Mouse (Mus musculus) myocyte (in vitro differentiated cells): Measurements from ENCODE around the gene Tmem56. TPM values are rescaled to one million over a fixed set of nuclear protein-coding genes. Genes with fewer than 3 reads are reported as not detected.
A peak's percentile ranks its signal among the peaks of the same experiment; 100 is the strongest.

Experiments used
- H3K27me3 ChIP-seq: one replicate; pipeline ENCODE4 v1.6.1; 2011; ENCODE audit not compliant: control insufficient read depth, insufficient read depth, insufficient read length
- H3K36me3 ChIP-seq: one replicate; pipeline ENCODE4 v1.6.1; 2011; ENCODE audit not compliant: control insufficient read depth, insufficient read depth
- H3K4me2 ChIP-seq: one replicate; pipeline ENCODE4 v1.6.1; 2011; ENCODE audit warnings: low read depth, control low read depth
- H3K4me3 ChIP-seq: one replicate; pipeline ENCODE4 v1.5.1; 2011; ENCODE audit warnings: mild to moderate bottlenecking, control low read depth, moderate library complexity
- H3K79me2 ChIP-seq: one replicate; pipeline ENCODE4 v1.6.1; 2011; ENCODE audit not compliant: control insufficient read depth, insufficient read depth
- H3ac ChIP-seq: one replicate; pipeline ENCODE4 v1.6.1; 2011; ENCODE audit not compliant: control insufficient read depth, insufficient read length
- CEBPB ChIP-seq: IDR thresholded peaks from 2 replicates; pipeline ENCODE4 v1.6.1; 2011; ENCODE audit warnings: mild to moderate bottlenecking, moderate library complexity; ENCODE audit not compliant: poor library complexity, insufficient read depth, severe bottlenecking
- E2F4 ChIP-seq: IDR thresholded peaks from one replicate; pipeline ENCODE4 v1.6.1; 2011; ENCODE audit warnings: mild to moderate bottlenecking, control low read depth, moderate library complexity; ENCODE audit not compliant: insufficient read depth
- MAX ChIP-seq: IDR thresholded peaks from one replicate; pipeline ENCODE4 v1.6.1; 2011; ENCODE audit warnings: low read depth, mild to moderate bottlenecking, control low read depth
- MYOD1 ChIP-seq, 3 experiments: IDR thresholded peaks; one replicate each; pipeline ENCODE4 v1.6.1; 2011; ENCODE audit warnings: control low read depth in 2 of 3, low read depth in 2 of 3, mild to moderate bottlenecking in 2 of 3, moderate library complexity in 1 of 3; ENCODE audit not compliant: insufficient read length in 2 of 3, control insufficient read depth in 1 of 3
- MYOG ChIP-seq, 3 experiments: IDR thresholded peaks; one replicate each; pipeline ENCODE4 v1.6.1; 2011; ENCODE audit warnings: control low read depth in 2 of 3, low read depth in 2 of 3, mild to moderate bottlenecking in 2 of 3; ENCODE audit not compliant: insufficient read length in 2 of 3, control insufficient read depth in 1 of 3, insufficient read depth in 1 of 3
- POLR2A ChIP-seq: IDR thresholded peaks from one replicate; pipeline ENCODE4 v1.6.1; 2011; ENCODE audit warnings: low read depth, mild to moderate bottlenecking, control low read depth, moderate library complexity; ENCODE audit not compliant: insufficient read length
- POLR2AphosphoS2 ChIP-seq: IDR thresholded peaks from one replicate; pipeline ENCODE4 v1.6.1; 2011; ENCODE audit warnings: low read depth, control low read depth; ENCODE audit not compliant: insufficient read length
- REST ChIP-seq: IDR thresholded peaks from one replicate; pipeline ENCODE4 v1.6.1; 2011; ENCODE audit warnings: mild to moderate bottlenecking, control low read depth, moderate library complexity; ENCODE audit not compliant: insufficient read depth, insufficient read length
- SRF ChIP-seq: IDR thresholded peaks from one replicate; pipeline ENCODE4 v1.6.1; 2011; ENCODE audit warnings: low read depth; ENCODE audit not compliant: control insufficient read depth, insufficient read length
- TCF12 ChIP-seq: IDR thresholded peaks from one replicate; pipeline ENCODE4 v1.6.1; 2011; ENCODE audit warnings: mild to moderate bottlenecking, control low read depth; ENCODE audit not compliant: poor library complexity, insufficient read depth, severe bottlenecking
- TCF3 ChIP-seq: IDR thresholded peaks from one replicate; pipeline ENCODE4 v1.6.1; 2011; ENCODE audit warnings: low read depth, control low read depth; ENCODE audit not compliant: insufficient read length
- USF1 ChIP-seq: IDR thresholded peaks from one replicate; pipeline ENCODE4 v1.6.1; 2011; ENCODE audit warnings: low read depth, mild to moderate bottlenecking, control low read depth, moderate library complexity
- polyA plus RNA-seq: library from polyadenylated mRNA; unstranded; fragments of >200 nt; fragmentation: generic; extraction: Trizol; gene quantifications from one replicate; pipeline ENCODE4 v1.2.1, GENCODE M21; 2012; ENCODE audit warnings: missing spikeins

Gene Tmem56
- polyA plus RNA-seq, 1 experiment, result 0.13 TPM

DNA sequence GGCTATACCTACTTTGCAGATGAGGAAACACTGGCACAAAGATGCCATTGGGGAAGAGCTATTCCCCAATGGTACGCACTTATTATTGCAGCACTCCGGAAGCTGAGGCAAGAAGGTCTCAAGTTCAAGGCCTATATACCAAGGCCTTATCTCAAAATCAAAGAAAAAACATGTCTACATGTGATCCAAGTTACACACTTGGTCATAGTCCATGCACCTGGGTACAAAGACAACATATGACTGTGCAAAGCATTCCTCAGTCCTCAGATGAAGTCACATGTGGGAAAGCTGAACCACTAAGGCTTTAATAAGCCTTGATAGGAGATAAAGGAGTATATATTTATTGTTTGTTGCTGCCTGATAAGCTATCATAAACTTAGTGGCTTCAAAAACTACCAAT, 8.9 kb downstream of the Tmem56 start:
- Histone ChIP-seq H3K79me2 (no peaks in the 10 kb centered on the region), H3K4me3 (no peak overlapping the region), H3K27me3 (no peaks in the 10 kb centered on the region), H3ac (no peak overlapping the region), H3K4me2 (no peak overlapping the region), H3K36me3 (no peaks in the 10 kb centered on the region)
- TF ChIP-seq MAX (no peak), MYOD1 (IDR thresholded peaks at IDR 0.05; ENCODE audit: control insufficient read depth in 1 of 3, insufficient read length in 2 of 3, low read depth in 2 of 3) (no peak), USF1 (no peak), TCF12 (no peak), TCF3 (no peak), MYOG (IDR thresholded peaks at IDR 0.05; ENCODE audit: control insufficient read depth in 1 of 3, insufficient read depth in 1 of 3, insufficient read length in 2 of 3, low read depth in 2 of 3) (no peak), POLR2AphosphoS2 (no peak), CEBPB (no peak), REST (no peak), POLR2A (no peak), E2F4 (no peak), SRF (no peak)

DNA sequence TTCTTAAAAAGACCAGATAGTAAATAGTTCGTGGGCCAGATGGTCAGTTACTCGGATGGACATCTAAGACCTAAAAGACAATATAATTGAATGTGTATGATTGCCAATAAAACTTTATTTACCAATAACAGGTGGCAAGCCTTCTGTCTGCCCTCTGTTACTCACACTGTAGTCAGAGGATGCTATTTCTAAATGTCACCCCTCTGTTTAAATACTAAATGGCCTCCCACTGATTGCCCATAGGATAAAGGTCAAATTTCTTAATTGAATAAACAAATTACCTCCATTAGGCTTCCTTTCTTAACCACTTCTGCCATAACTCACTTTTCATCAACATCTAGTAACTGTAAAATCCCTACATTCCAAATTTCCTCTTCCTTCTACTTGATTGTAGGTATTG, 10.3 kb downstream of the Tmem56 start:
- Histone ChIP-seq H3K27me3 (no peaks in the 10 kb centered on the region), H3K4me2 (no peak overlapping the region), H3K79me2 (no peaks in the 10 kb centered on the region), H3K36me3 (no peaks in the 10 kb centered on the region), H3K4me3 (no peak overlapping the region), H3ac (no peak overlapping the region)
- TF ChIP-seq MAX (no peak), E2F4 (no peak), USF1 (no peak), POLR2A (no peak), TCF12 (no peak), POLR2AphosphoS2 (no peak), MYOG (IDR thresholded peaks at IDR 0.05; ENCODE audit: control insufficient read depth in 1 of 3, insufficient read depth in 1 of 3, insufficient read length in 2 of 3, low read depth in 2 of 3) (no peak), REST (no peak), CEBPB (no peak), TCF3 (no peak), MYOD1 (IDR thresholded peaks at IDR 0.05; ENCODE audit: control insufficient read depth in 1 of 3, insufficient read length in 2 of 3, low read depth in 2 of 3) (no peak)

DNA sequence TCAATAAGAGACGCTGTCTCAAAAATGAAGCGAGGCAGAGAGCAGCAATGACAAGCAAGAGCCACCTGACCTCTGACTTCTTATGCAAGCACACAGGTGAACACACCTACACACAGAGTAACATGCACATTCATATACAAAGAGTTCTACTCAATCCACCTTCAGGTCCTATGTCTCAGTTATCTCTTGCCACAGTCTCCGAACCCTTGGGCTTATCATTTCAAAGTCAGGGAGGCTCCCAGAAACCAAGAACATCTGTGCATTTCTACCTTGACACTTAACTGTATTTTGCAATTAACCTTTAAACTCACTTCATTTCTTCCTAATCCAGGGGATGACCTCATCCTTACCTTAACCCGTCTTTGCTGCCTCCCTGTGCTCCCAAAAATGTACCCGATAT, 15.6 kb downstream of the Tmem56 start:
- Histone ChIP-seq H3K4me2 (no peak overlapping the region), H3ac (no peak overlapping the region), H3K27me3 (peaks cover 16% of the 10 kb centered on the region), H3K79me2 (no peaks in the 10 kb centered on the region), H3K4me3 (no peak overlapping the region), H3K36me3 (no peaks in the 10 kb centered on the region)
- TF ChIP-seq USF1 (no peak), SRF (no peak), MAX (no peak), MYOD1 (IDR thresholded peaks at IDR 0.05; ENCODE audit: control insufficient read depth in 1 of 3, insufficient read length in 2 of 3, low read depth in 2 of 3) (no peak), E2F4 (no peak), MYOG (IDR thresholded peaks at IDR 0.05; ENCODE audit: control insufficient read depth in 1 of 3, insufficient read depth in 1 of 3, insufficient read length in 2 of 3, low read depth in 2 of 3) (no peak), POLR2A (no peak), TCF12 (no peak), CEBPB (no peak), REST (no peak), POLR2AphosphoS2 (no peak), TCF3 (no peak)

DNA sequence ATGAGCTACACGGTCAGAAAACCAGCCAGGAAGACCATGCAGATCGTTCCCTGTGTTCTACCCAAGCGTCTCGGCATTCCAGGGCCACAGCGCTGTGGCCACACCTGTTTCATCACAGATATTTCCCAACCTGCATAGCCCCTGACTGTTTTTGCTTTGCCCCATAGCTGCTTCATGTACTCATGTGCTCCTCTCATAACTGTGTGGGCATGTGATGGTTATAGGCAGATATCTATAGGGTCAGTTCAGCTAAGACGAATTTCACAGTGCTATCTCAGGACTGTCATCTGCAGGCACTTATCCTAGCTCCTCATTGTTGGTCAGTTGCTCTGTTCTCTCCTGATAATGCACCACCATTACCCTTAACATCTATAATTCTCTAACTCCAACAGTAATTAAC, 18.7 kb downstream of the Tmem56 start:
- no peaks in the 10 kb centered on the region for H3K79me2 ChIP-seq
- H3K4me2 ChIP-seq, result no peak overlapping the region
- TF ChIP-seq TCF12 (no peak), SRF (no peak), POLR2A (no peak), USF1 (no peak), E2F4 (no peak), REST (no peak), MYOG (IDR thresholded peaks at IDR 0.05; ENCODE audit: control insufficient read depth in 1 of 3, insufficient read depth in 1 of 3, insufficient read length in 2 of 3, low read depth in 2 of 3) (no peak), CEBPB (no peak), POLR2AphosphoS2 (no peak), TCF3 (no peak)
- H3K4me3 ChIP-seq, result no peak overlapping the region
- no peak overlapping the region for H3ac ChIP-seq
- H3K36me3 ChIP-seq, result no peaks in the 10 kb centered on the region
- H3K27me3 ChIP-seq, result peaks cover 31% of the 10 kb centered on the region

DNA sequence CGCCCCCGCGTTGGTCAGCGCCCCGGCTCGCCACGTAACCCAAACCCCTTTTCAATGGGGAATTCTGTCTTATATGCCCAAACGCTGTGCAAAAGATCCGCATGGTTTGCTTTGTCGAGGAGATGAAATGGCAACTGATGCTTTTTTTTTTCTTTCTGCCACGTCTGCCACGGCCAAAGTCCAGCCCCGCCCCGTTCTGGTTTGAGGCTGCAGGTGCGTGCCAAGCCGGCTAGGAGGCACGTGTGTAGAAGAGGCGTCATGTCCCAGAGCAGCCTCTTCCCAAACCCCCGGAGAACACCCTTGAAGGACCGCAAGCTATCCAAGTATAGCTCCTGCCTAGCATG, 19.7 kb downstream of the Tmem56 start:
- Histone ChIP-seq H3ac (peak overlapping the region; percentile 25), H3K27me3 (peaks cover 32% of the 10 kb centered on the region), H3K79me2 (no peaks in the 10 kb centered on the region), H3K4me3 (no peak overlapping the region), H3K36me3 (no peaks in the 10 kb centered on the region), H3K4me2 (peak overlapping the region; percentile 80)
- no peak for TF ChIP-seq REST
- TF ChIP-seq USF1, result no peak
- TF ChIP-seq MYOD1 (IDR thresholded peaks at IDR 0.05; ENCODE audit: control insufficient read depth in 1 of 3, insufficient read length in 2 of 3, low read depth in 2 of 3), result no peak
- no peak for TF ChIP-seq E2F4
- no peak for TF ChIP-seq SRF
- no peak for TF ChIP-seq MYOG (IDR thresholded peaks at IDR 0.05; ENCODE audit: control insufficient read depth in 1 of 3, insufficient read depth in 1 of 3, insufficient read length in 2 of 3, low read depth in 2 of 3)
- TF ChIP-seq POLR2A, result no peak
